ENCODE assay signal across 20 mouse cellular contexts in genomic region chr8:126099889-126100288, GRCm38 (mm10).
DNase-seq lines count a peak whose midpoint lies in the region; ATAC-seq and TF ChIP-seq lines count a peak whose summit lies in the region.
"Had no signal": no experiment of that assay in that cellular context is flagged by ENCODE, and none has a peak within 500 bp of the region (broad histone marks: within the 10 kb centered on the region; RNA-seq: fewer than 3 reads in every experiment).

No protein-coding gene starts in this region.

- 75% methylated on average over 4 of the region's 4 CpGs for WGBS in cerebellum, adult 2 months
- 79% methylated on average over 4 of the region's 4 CpGs for WGBS in hindbrain, embryonic 11.5 days
- 74% methylated on average over 4 of the region's 4 CpGs for WGBS in hindbrain, postnatal 0 days
- 85% methylated on average over 4 of the region's 4 CpGs for WGBS in forebrain, embryonic 15.5 days

- no peak overlapping the region for H3K9ac ChIP-seq in hindbrain, embryonic 11.5 days (ENCODE audit: low read depth, low read length)
- no peak overlapping the region for H3K9ac ChIP-seq in hindbrain, postnatal 0 days (replicated peaks; ENCODE audit: low read length)
- H3K9ac ChIP-seq in forebrain, embryonic 15.5 days (replicated peaks), result no peak overlapping the region
- H3K9ac ChIP-seq: embryonic facial prominence, embryonic 15.5 days; limb, embryonic 15.5 days; neural tube, embryonic 15.5 days; stomach, embryonic 15.5 days had no signal

- DNase-seq in cerebellum, adult 2 months, result no peak
- DNase-seq in hindbrain, embryonic 11.5 days (ENCODE audit: low spot score), result peak; percentile 8
- DNase-seq in hindbrain, postnatal 0 days (ENCODE audit: low spot score), result no peak
- peak; percentile 19 for DNase-seq in lung, postnatal 36 days
- no peak for DNase-seq in lung, postnatal 25 days (ENCODE audit: low spot score)
- peak; percentile 6 for DNase-seq in induced T-regulatory cell, adult 2 months (ENCODE audit: low read depth)
- DNase-seq: adrenal gland, postnatal 36 days; heart, postnatal 14 days; lung, postnatal 10 days; thymus, postnatal 36 days had no signal

- H3K27ac ChIP-seq in cerebellum, adult 2 months (ENCODE audit: insufficient read depth, low read length), result no peak overlapping the region
- no peak overlapping the region for H3K27ac ChIP-seq in hindbrain, embryonic 11.5 days (ENCODE audit: low read depth, low read length)
- no peak overlapping the region for H3K27ac ChIP-seq in hindbrain, postnatal 0 days
- H3K27ac ChIP-seq in forebrain, embryonic 15.5 days (replicated peaks), result no peak overlapping the region
- H3K27ac ChIP-seq: embryonic facial prominence, embryonic 15.5 days; limb, embryonic 15.5 days; midbrain, embryonic 10.5 days; neural tube, embryonic 15.5 days; stomach, embryonic 15.5 days had no signal

- no peaks in the 10 kb centered on the region for H3K9me3 ChIP-seq in hindbrain, embryonic 11.5 days (ENCODE audit: control insufficient read depth, low read length)
- no peaks in the 10 kb centered on the region for H3K9me3 ChIP-seq in hindbrain, postnatal 0 days (ENCODE audit: low read length)
- H3K9me3 ChIP-seq in forebrain, embryonic 15.5 days, result no peaks in the 10 kb centered on the region
- H3K9me3 ChIP-seq: embryonic facial prominence, embryonic 15.5 days; limb, embryonic 15.5 days; midbrain, embryonic 10.5 days; neural tube, embryonic 15.5 days; stomach, embryonic 15.5 days had no signal

- H3K4me3 ChIP-seq in cerebellum, adult 2 months (replicated peaks; ENCODE audit: insufficient read depth, low read depth, low read length), result no peak overlapping the region
- no peak overlapping the region for H3K4me3 ChIP-seq in hindbrain, embryonic 11.5 days (ENCODE audit: low read depth, low read length)
- no peak overlapping the region for H3K4me3 ChIP-seq in hindbrain, postnatal 0 days (ENCODE audit: low read length)
- H3K4me3 ChIP-seq in forebrain, embryonic 15.5 days, result no peak overlapping the region
- H3K4me3 ChIP-seq: embryonic facial prominence, embryonic 15.5 days; limb, embryonic 15.5 days; midbrain, embryonic 10.5 days; neural tube, embryonic 15.5 days; stomach, embryonic 15.5 days had no signal

- H3K36me3 ChIP-seq in hindbrain, embryonic 11.5 days (ENCODE audit: control insufficient read depth, insufficient read depth, low read length), result no peaks in the 10 kb centered on the region
- H3K36me3 ChIP-seq in hindbrain, postnatal 0 days (ENCODE audit: insufficient read depth, low read length), result no peaks in the 10 kb centered on the region
- H3K36me3 ChIP-seq in forebrain, embryonic 15.5 days, result no peaks in the 10 kb centered on the region
- H3K36me3 ChIP-seq: embryonic facial prominence, embryonic 15.5 days; G1E; limb, embryonic 15.5 days; midbrain, embryonic 10.5 days; neural tube, embryonic 15.5 days; stomach, embryonic 15.5 days had no signal

- H3K27me3 ChIP-seq in cerebellum, adult 2 months (ENCODE audit: control insufficient read depth, insufficient read depth, low read length), result no peaks in the 10 kb centered on the region
- H3K27me3 ChIP-seq in hindbrain, embryonic 11.5 days (ENCODE audit: control insufficient read depth, insufficient read depth, low read length), result no peaks in the 10 kb centered on the region
- no peaks in the 10 kb centered on the region for H3K27me3 ChIP-seq in hindbrain, postnatal 0 days (ENCODE audit: insufficient read depth, low read length)
- no peaks in the 10 kb centered on the region for H3K27me3 ChIP-seq in forebrain, embryonic 15.5 days
- H3K27me3 ChIP-seq: embryonic facial prominence, embryonic 15.5 days; limb, embryonic 15.5 days; neural tube, embryonic 15.5 days; stomach, embryonic 15.5 days had no signal

- H3K4me1 ChIP-seq in cerebellum, adult 2 months (ENCODE audit: control insufficient read depth, insufficient read depth, low read length), result no peaks in the 10 kb centered on the region
- H3K4me1 ChIP-seq in hindbrain, embryonic 11.5 days (replicated peaks; ENCODE audit: control insufficient read depth, insufficient read depth, low read length), result no peaks in the 10 kb centered on the region
- no peaks in the 10 kb centered on the region for H3K4me1 ChIP-seq in hindbrain, postnatal 0 days (ENCODE audit: insufficient read depth, low read length)
- H3K4me1 ChIP-seq in forebrain, embryonic 15.5 days, result no peaks in the 10 kb centered on the region
- H3K4me1 ChIP-seq: embryonic facial prominence, embryonic 15.5 days; limb, embryonic 15.5 days; midbrain, embryonic 10.5 days; neural tube, embryonic 15.5 days; stomach, embryonic 15.5 days had no signal

- 0 out of 2 replicates have a peak, but pooled peaks have one; percentile 5 for TF ChIP-seq CTCF in cerebellum, adult 2 months (IDR thresholded peaks at IDR 0.05; ENCODE audit: borderline replicate concordance, insufficient read depth, low read depth, low read length)
- no peak; the same call in 1 of the 2 replicates for TF ChIP-seq CTCF in hindbrain, postnatal 0 days (IDR thresholded peaks at IDR 0.05; ENCODE audit: low read depth)

- no peak overlapping the region for H3K4me2 ChIP-seq in hindbrain, embryonic 11.5 days (replicated peaks; ENCODE audit: low read depth, low read length)
- H3K4me2 ChIP-seq in hindbrain, postnatal 0 days (ENCODE audit: low read depth, low read length), result no peak overlapping the region
- H3K4me2 ChIP-seq in forebrain, embryonic 15.5 days (replicated peaks), result no peak overlapping the region
- H3K4me2 ChIP-seq: embryonic facial prominence, embryonic 15.5 days; limb, embryonic 15.5 days; neural tube, embryonic 15.5 days; stomach, embryonic 15.5 days had no signal

- no peak for TF ChIP-seq POLR2A in cerebellum, adult 2 months (IDR thresholded peaks at IDR 0.05; ENCODE audit: borderline replicate concordance, insufficient read depth, low read length)

- ATAC-seq in cerebellum, adult (ENCODE audit: insufficient number of reproducible peaks, low FRiP score, low TSS enrichment), result no peak
- no peak for ATAC-seq in hindbrain, embryonic 11.5 days (ENCODE audit: low FRiP score)
- no peak for ATAC-seq in hindbrain, postnatal 0 days
- no peak for ATAC-seq in forebrain, embryonic 15.5 days (replicated peaks)
- ATAC-seq: activated CD4-positive, CD25-positive, alpha-beta regulatory T cell, adult 4 months; inflammation-experienced regulatory T-cells, adult 6 months had no signal

Comparison
In these comparisons a context has a peak if more than half of its experiments do, and no peak if none do; other contexts are left out.
1. DNase-seq: peak in hindbrain, embryonic 11.5 days (single experiment), lung, postnatal 36 days (single experiment) and induced T-regulatory cell, adult 2 months (single experiment); none in cerebellum, adult 2 months (0 of 2), hindbrain, postnatal 0 days (single experiment) and lung, postnatal 25 days (single experiment).